In genomic region chr11:86067154-86067553, GRCm38 (mm10) we compare ENCODE assay signal across 9 mouse cellular contexts.
A peak's percentile ranks its signal among the peaks of the same experiment; 100 is the strongest.
DNase-seq lines count a peak whose midpoint lies in the region; ATAC-seq and TF ChIP-seq lines count a peak whose summit lies in the region.
"Had no signal": no experiment of that assay in that cellular context is flagged by ENCODE, and none has a peak within 500 bp of the region (broad histone marks: within the 10 kb centered on the region; RNA-seq: fewer than 3 reads in every experiment).

No protein-coding gene starts in this region.

- TF ChIP-seq RAD21 in MEL (IDR thresholded peaks at IDR 0.05; ENCODE audit: low read depth, low read length), result peak; percentile 51

- 0 out of 2 replicates have a peak, but pooled peaks have one; percentile 52 for ATAC-seq in frontal cortex, adult (ENCODE audit: low TSS enrichment)
- no peak for ATAC-seq in limb, embryonic 14.5 days (ENCODE audit: low FRiP score, low read depth)

- H3K4me3 ChIP-seq in limb, embryonic 14.5 days (replicated peaks; ENCODE audit: low read length), result no peak overlapping the region
- no peak overlapping the region for H3K4me3 ChIP-seq in limb, embryonic 10.5 days
- H3K4me3 ChIP-seq in MEL (ENCODE audit: control insufficient read depth in 1 of 2, insufficient read depth in 1 of 2, low read depth in 2 of 2, low read length in 2 of 2), result no peak overlapping the region
- H3K4me3 ChIP-seq: limb, embryonic 12.5 days had no signal

- no peaks in the 10 kb centered on the region for H3K79me2 ChIP-seq in MEL (ENCODE audit: control insufficient read depth, insufficient read depth, low read length, poor library complexity)

- TF ChIP-seq CTCF in MEL (IDR thresholded peaks at IDR 0.05 in 2 of 3, conservative IDR thresholded peaks at IDR 0.05 in 1 of 3; ENCODE audit: control insufficient read depth in 1 of 3, insufficient read depth in 1 of 3, low read depth in 2 of 3, low read length in 3 of 3, poor library complexity in 1 of 3, severe bottlenecking in 1 of 3), result peak in 1 of 3 experiments; percentile 43; a peak in 2 of 6 replicates

- H3K9me3 ChIP-seq in limb, embryonic 14.5 days (ENCODE audit: control insufficient read depth, low read length), result no peaks in the 10 kb centered on the region
- no peaks in the 10 kb centered on the region for H3K9me3 ChIP-seq in limb, embryonic 10.5 days (replicated peaks)
- H3K9me3 ChIP-seq in MEL (replicated peaks; ENCODE audit: insufficient read depth, low read length), result no peaks in the 10 kb centered on the region
- H3K9me3 ChIP-seq: limb, embryonic 12.5 days had no signal

- peaks cover 6% of the 10 kb centered on the region; the same call in 1 of the 2 replicates for H3K4me1 ChIP-seq in limb, embryonic 14.5 days (ENCODE audit: control insufficient read depth, insufficient read depth, low read length)
- no peaks in the 10 kb centered on the region; the same call in 1 of the 2 replicates for H3K4me1 ChIP-seq in limb, embryonic 10.5 days
- no peaks in the 10 kb centered on the region for H3K4me1 ChIP-seq in MEL (ENCODE audit: control insufficient read depth in 1 of 2, insufficient read depth in 2 of 2, low read length in 2 of 2)

- TF ChIP-seq POLR2A in limb, embryonic 14.5 days (IDR thresholded peaks at IDR 0.05; ENCODE audit: borderline replicate concordance, extremely low read depth, insufficient read depth, insufficient read length), result no peak
- TF ChIP-seq POLR2A in MEL (IDR thresholded peaks at IDR 0.05; ENCODE audit: control insufficient read depth in 1 of 2, insufficient read depth in 1 of 2, low read depth in 1 of 2, low read length in 2 of 2, poor library complexity in 1 of 2), result no peak

- H3K4me2 ChIP-seq in limb, embryonic 14.5 days (replicated peaks; ENCODE audit: low read depth, low read length, severe bottlenecking), result no peak overlapping the region
- H3K4me2 ChIP-seq: limb, embryonic 12.5 days had no signal

- no peak for TF ChIP-seq EP300 in MEL (IDR thresholded peaks at IDR 0.05; ENCODE audit: low read depth in 1 of 2, low read length in 2 of 2)

- DNase-seq in frontal cortex, postnatal 14 days (ENCODE audit: low spot score in 2 of 2), result no peak
- peak; percentile 68 for DNase-seq in limb, embryonic 14.5 days (ENCODE audit: low spot score)
- no peak for DNase-seq in limb, embryonic 10.5 days (ENCODE audit: low spot score)
- no peak for DNase-seq in MEL (ENCODE audit: low read depth, low spot score)
- DNase-seq in embryo, embryonic 9.5 days (ENCODE audit: extremely low spot score), result peak; percentile 2
- no peak for DNase-seq in thymus, postnatal 25 days
- no peak for DNase-seq in urinary bladder, postnatal 10 days (ENCODE audit: low spot score)

- 0 out of 2 replicates have a peak, but pooled peaks cover 10% of the 10 kb centered on the region for H3K36me3 ChIP-seq in limb, embryonic 14.5 days (ENCODE audit: control insufficient read depth, insufficient read depth, low read length)
- H3K36me3 ChIP-seq in limb, embryonic 10.5 days, result peaks cover 19% of the 10 kb centered on the region
- H3K36me3 ChIP-seq in MEL (ENCODE audit: control insufficient read depth in 1 of 2, insufficient read depth in 2 of 2, low read length in 2 of 2), result no peaks in the 10 kb centered on the region

- 63% methylated on average over 8 of the region's 8 CpGs for WGBS in limb, embryonic 14.5 days
- WGBS in limb, embryonic 10.5 days, result 78% methylated on average over 8 of the region's 8 CpGs

- H3K27me3 ChIP-seq in limb, embryonic 14.5 days (ENCODE audit: control insufficient read depth, insufficient read depth, low read length), result no peaks in the 10 kb centered on the region
- H3K27me3 ChIP-seq in limb, embryonic 10.5 days (ENCODE audit: low read depth, poor library complexity, severe bottlenecking), result no peaks in the 10 kb centered on the region
- H3K27me3 ChIP-seq in MEL (ENCODE audit: control insufficient read depth in 1 of 2, insufficient read depth in 2 of 2, low read length in 2 of 2), result no peaks in the 10 kb centered on the region
- H3K27me3 ChIP-seq: limb, embryonic 12.5 days had no signal

- no peak overlapping the region for H3K9ac ChIP-seq in limb, embryonic 14.5 days (ENCODE audit: low read depth, low read length, severe bottlenecking)
- no peak overlapping the region for H3K9ac ChIP-seq in MEL (ENCODE audit: control insufficient read depth, low read depth, low read length, poor library complexity, severe bottlenecking)
- H3K9ac ChIP-seq: limb, embryonic 12.5 days had no signal

- H3K27ac ChIP-seq in limb, embryonic 14.5 days (replicated peaks; ENCODE audit: low read depth, low read length), result no peak overlapping the region
- no peak overlapping the region for H3K27ac ChIP-seq in limb, embryonic 10.5 days
- H3K27ac ChIP-seq in MEL (ENCODE audit: control insufficient read depth, low read depth, low read length), result no peak overlapping the region
- H3K27ac ChIP-seq: limb, embryonic 12.5 days had no signal

TF ChIP-seq in MEL, 35 proteins besides CTCF, POLR2A, EP300 and RAD21:
- TF ChIP-seq MAX (IDR thresholded peaks at IDR 0.05; ENCODE audit: low read length), result no peak
- no peak for TF ChIP-seq MAFK (IDR thresholded peaks at IDR 0.05; ENCODE audit: borderline replicate concordance, low read depth, low read length)
- peak; percentile 26; the same call in 1 of the 2 replicates for TF ChIP-seq SMC3 (IDR thresholded peaks at IDR 0.05; ENCODE audit: low read depth, low read length)
- no peak for TF ChIP-seq POLR2AphosphoS5 (IDR thresholded peaks at IDR 0.05; ENCODE audit: borderline replicate concordance, low read depth, low read length)

Comparison
In these comparisons a context has a peak if more than half of its experiments do, and no peak if none do; other contexts are left out.
1. DNase-seq: peak in limb, embryonic 14.5 days (single experiment) and embryo, embryonic 9.5 days (single experiment); none in frontal cortex, postnatal 14 days (0 of 2), limb, embryonic 10.5 days (single experiment), MEL (single experiment), thymus, postnatal 25 days (single experiment) and urinary bladder, postnatal 10 days (single experiment).